Mouse (Mus musculus) inflammation-experienced regulatory T-cells, adult 6 months (primary cell): ENCODE data around the gene Sh3d21. TPM values are rescaled to one million over a fixed set of nuclear protein-coding genes. Genes with fewer than 3 reads are reported as not detected.

Experiments
- ATAC-seq: one replicate; pipeline ENCODE4 v1.8.0; 2017
- polyA plus RNA-seq, 3 experiments: library from polyadenylated mRNA; unstranded; fragments of 100-300 nt; shearing (Covaris generic); gene quantifications; one replicate each; pipeline ENCODE4 v1.2.1; 2017

Gene Sh3d21
- polyA plus RNA-seq, 3 experiments from 2014 or later, result 0.24 to 1.3 (median 0.59) TPM

DNA sequence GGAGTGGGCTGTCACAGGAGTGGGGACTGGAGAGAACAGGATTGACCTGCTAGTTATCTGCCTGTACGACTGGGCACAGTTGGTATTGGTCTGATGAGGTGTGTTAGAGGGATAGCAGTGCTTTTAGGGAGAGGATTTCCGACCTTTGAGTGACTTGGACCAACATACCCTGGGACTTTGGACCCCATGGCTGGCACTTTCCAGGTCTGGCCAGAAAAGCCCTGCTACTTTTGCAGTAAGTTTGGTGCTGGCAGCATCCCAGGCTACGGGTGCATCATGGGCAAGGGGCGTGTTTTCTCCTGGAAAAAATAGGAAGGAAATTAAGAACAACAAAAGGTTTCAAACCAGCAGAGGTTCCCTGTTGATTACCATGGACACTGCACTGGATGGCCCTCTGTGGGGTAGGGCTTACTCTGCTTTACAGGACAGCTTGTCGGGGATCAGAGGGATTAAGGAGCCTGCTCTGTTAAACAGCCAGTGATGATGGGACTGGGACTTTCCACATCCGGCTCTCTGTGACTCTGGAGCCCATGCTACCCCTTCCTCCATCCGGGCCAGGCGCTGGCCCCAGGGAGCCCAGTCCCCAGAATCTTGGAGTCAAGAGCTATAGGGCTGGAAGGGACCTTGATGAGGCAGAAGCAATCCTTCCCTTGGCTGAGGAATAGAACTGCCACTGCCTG lies 55.1 kb downstream of the Sh3d21 start:
- no peak for ATAC-seq

DNA sequence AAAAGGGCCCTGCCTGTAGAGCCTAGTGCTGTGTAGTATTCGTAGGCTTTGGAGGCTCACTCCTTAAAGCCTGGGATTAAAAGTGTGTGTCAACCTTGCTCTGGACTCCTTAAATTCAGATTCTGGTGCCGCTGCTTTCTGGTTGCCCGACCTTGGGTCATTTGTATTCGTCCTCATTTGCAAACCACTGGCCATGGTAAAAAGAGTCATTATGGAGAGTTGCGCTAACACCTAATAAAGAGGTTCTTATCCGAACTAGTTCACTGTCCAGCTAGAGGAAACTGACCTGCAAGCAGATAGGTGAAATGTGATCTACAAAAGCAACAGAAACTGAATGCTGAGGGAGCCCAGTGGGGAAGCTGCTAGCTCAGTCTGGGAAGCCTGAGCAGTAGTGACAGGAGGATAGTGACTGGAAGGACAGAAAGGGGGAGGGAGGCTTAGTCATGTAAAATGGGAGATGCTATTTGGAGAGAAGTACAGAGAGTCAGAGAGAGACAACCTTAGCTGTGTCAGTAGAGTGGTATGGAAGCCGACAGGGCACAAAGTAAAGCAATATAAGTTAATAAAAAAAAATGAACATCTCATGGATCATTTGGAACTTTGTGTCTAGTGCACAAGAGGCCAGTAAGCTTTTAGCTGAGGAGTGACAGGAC lies 58.0 kb downstream of the Sh3d21 start:
- no peak for ATAC-seq

DNA sequence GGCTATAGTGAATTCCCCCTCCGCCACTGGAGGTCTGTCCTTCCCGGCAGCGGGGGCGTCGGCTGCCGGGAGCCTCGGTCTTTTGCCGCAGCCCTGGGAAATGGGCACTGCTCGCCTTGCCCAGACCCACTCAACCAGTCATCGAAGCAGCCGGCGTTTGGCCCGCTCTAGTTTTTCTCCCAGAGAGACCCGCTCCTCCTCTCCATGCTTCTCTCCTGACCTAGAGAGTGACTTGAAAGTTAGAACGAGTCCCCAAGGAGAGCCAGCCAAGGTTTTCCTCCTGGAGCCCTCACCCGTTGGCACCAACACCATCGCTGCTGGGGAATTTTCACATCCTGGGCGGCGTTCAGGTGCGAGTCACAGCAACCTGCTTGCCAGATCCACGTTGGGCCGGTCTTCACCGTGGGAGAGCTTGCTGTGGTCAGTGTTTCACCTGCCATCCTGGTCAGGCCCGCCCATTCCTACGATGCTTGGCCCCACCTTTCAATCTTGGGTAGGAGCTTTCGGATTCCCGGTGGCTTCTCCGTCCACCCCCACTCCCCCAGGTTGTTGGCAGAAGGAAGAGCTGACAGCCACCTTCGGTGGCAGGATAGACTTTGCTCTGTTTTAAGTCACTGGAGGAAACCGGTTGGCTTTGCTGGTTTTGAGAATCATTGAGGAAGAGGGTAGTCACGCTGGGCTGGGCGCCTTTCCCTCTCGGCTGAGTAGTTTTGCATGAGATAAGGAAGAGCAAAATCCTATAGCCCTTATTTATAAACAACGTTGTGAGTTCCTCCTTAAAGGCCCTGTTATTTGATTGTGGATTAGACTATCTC lies 58.8 kb downstream of the Sh3d21 start:
- ATAC-seq, result no peak

DNA sequence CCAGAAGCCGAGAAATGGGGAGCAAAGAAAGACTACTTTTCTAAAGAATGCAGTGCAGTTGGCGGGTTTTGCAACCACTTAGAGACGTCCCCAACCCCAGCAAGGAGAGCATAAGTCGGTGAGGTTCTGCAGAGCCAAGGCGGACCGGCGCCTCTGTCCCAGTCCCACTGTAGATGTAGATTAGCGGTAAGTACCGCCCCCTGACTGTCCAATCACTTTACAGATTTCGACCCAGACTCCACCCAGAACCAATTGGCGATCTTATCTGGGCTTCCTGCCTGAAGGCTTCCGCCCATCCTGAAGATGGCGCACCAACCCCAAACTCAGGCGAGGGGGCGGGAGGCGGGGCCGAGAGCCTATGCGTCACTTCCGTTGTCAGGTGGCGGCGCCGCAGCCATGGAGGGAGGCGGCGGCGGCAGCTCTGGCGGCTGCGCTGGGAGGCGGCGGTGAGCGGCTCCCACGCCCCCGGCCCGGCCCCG lies 59.7 kb downstream of the Sh3d21 start, which contains the start of gene Stk40:
Gene Stk40 (plus strand): TSS at position 368 of the 479 bp plus-strand sequence.
- ATAC-seq, result peak; percentile 96

DNA sequence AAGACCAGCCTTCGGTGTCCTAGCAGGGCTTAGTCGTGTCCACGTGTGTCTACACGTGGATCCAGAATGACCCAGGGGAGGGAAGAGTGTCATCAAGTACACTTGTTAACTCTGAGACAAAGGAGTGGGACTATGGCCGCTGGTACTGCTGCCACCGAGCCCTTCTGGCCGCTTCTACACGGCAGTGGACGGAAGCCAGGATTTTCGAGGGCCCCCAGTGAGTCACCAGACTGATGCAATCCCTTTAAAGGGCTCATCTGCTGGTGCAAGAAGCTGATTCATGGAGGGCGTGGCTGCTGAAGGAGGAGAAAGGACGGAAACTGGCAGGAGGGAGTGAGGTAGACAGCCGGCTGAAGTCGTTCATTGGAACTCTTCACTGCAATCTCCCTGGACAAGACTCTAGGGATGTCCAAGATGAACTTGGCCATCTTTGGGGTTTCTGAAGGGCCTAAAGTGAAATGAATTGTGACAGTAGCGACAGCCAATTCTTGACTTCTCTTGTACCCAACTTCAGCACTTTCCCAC lies 60.2 kb downstream of the Sh3d21 start:
- peak; percentile 66 for ATAC-seq

DNA sequence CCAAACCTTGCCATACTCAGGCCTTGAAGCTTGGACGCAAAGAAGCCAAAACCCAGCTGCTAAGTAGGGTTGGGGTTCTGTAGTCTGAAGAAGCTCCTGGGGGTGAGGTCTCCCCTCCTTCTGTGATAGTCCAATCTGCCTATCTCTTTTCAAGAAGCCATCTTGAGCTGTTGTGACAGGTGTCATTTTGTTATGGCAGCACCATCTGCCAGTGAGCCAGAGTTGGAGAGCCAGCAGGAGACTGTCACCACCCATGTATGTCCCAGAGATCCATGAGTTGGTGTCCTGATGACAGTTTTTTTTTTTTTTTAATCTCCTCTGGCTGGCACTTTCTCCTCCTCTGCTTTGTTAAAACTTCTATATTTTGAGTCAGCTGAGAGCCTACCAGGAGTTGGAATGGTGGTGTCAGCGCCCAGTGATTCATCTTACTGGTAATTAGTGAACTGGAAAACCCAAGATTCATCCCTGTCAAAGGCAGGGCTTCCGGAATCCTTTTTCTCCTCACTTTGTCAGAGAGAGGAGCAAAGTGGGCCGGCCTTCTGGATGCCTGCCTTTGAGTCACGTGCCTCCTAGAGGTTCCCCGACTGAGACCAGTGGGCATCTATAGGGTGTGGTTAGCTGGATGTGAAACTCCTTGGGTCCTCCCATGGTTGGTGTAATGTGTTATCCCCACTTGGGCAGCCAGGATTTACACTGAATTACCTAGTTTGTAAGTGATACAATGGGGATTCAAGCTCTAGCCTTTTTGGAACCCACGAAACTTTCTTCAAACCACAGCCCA lies 61.0 kb downstream of the Sh3d21 start:
- ATAC-seq, result no peak

DNA sequence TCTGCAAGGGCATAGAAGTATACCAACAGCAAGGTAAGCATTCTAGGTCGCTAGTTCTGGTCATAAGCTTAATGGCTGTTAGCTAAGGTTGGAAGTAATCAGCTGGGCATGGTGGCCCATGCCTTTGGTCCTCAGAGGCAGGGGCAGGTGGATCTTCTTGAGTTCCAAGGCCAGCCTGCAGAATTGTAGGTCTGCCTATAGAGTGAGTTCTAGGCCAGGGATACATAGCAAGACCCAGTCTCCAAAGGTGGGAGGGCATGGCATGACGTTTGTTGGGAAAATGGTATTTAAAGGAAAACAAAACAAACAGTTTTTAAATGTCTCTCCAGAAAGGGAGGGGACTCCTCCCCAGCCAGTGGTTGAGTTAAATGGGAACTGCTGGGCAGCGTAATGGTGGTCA lies 62.5 kb downstream of the Sh3d21 start:
- ATAC-seq, result no peak

Other genes with a start within 250 kb of the Sh3d21 start
- gene Csf3r, start 138.9 kb downstream of the Sh3d21 start, polyA plus RNA-seq, result under 1 TPM in 1 of 3 experiments, not detected in 2; 0.44 TPM
- gene Mrps15, start 116.6 kb downstream of the Sh3d21 start, polyA plus RNA-seq, result 10 to 100 TPM; 56.3 to 65.7 (median 64.4) TPM
- under 1 TPM; 0.24 to 0.66 (median 0.26) TPM for gene Oscp1, start 104.9 kb downstream of the Sh3d21 start, polyA plus RNA-seq
- 10 to 100 TPM; 55.6 to 76.5 (median 73.4) TPM for gene Lsm10, start 66.9 kb downstream of the Sh3d21 start, polyA plus RNA-seq
- 10 to 100 TPM; 11.0 to 27.7 (median 16.5) TPM for gene Stk40, start 59.5 kb downstream of the Sh3d21 start, polyA plus RNA-seq
- 10 to 100 TPM in 2 of 3 experiments, 1 to 10 TPM in 1; 8.5 to 14.5 (median 11.7) TPM for gene Eva1b, start 15.7 kb downstream of the Sh3d21 start, polyA plus RNA-seq
- gene Thrap3, start 39.3 kb upstream of the Sh3d21 start, polyA plus RNA-seq, result 100 to 1,000 TPM; 198 to 359 (median 205) TPM
- 1 to 10 TPM; 3.2 to 6.6 (median 5.1) TPM for gene Map7d1, start 92.9 kb upstream of the Sh3d21 start, polyA plus RNA-seq
- 10 to 100 TPM; 55.8 to 71.3 (median 70.8) TPM for gene Trappc3, start 98.8 kb upstream of the Sh3d21 start, polyA plus RNA-seq
- gene Col8a2, start 123.3 kb upstream of the Sh3d21 start, polyA plus RNA-seq, result not detected
- 10 to 100 TPM; 15.9 to 22.5 (median 22.1) TPM for gene Adprhl2, start 158.2 kb upstream of the Sh3d21 start, polyA plus RNA-seq
- gene Tekt2, start 162.2 kb upstream of the Sh3d21 start, polyA plus RNA-seq, result not detected